Mouse (Mus musculus) layer of hippocampus, adult 8-10 months (tissue): ENCODE results near the gene Adra2b. TPM values are rescaled to one million over a fixed set of nuclear protein-coding genes. Genes with fewer than 3 reads are reported as not detected.

Source experiments
- DNase-seq, 2 experiments: peaks; one replicate each; pipeline ENCODE4 v3.0.0; 2022; ENCODE audit warnings: low spot score in 2 of 2
- total RNA-seq, 4 experiments: library from RNA; stranded (reverse); gene quantifications; 2 replicates each; pipeline ENCODE4 v1.2.4; 2022

The Adra2b gene
- total RNA-seq, 4 experiments from 2014 or later = 0.09 to 0.41 (median 0.12) TPM; not detected in 1

DNA sequence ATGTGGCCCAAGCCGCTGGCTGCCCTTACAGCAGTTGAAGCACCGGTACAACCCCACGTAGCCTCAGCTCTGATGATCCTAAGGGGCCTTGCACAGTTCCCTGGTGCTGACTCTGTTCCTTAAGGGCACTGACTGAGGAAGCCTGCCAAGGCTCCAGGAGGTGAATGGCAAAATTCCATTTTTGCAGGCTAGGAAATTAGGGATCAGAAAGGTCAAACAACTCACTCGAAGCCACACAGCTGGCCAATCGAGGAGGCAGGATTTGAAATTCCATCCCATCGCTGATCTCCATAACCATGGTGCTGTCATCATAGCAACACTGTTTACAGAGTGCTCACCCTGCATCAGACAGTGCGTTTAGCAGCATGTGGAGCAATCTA is 15.6 kb downstream of the Adra2b start:
- DNase-seq = no peak

- DNase-seq = no peak
Observed at GRCm38 (mm10) chr2:127379250-127379649, 16.2 kb downstream of the Adra2b start.

DNA sequence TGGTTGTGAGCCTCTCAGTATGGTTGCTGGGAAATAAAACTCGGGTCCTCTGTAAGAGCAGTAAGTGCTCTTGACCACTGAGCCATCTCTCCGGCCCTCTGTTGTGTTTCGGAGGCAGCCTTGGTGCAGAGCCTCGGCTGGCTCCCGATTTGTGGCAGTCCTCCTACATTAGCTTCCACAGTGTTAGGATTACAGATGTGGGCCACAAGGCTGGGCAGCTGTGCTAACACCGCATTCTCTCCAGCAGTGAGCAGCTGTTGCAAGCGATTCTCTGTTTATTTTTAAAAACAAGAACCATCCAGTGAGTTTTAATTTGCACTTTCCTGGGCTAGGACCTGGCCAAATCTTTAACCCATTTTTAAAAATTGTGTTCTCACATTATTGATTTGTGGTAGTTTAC is 20.9 kb downstream of the Adra2b start:
- no peak for DNase-seq

- DNase-seq = no peak
Observed at GRCm38 (mm10) chr2:127387521-127387920, 24.5 kb downstream of the Adra2b start.

- DNase-seq = no peak
Observed at GRCm38 (mm10) chr2:127390352-127390751, 27.3 kb downstream of the Adra2b start.

DNA sequence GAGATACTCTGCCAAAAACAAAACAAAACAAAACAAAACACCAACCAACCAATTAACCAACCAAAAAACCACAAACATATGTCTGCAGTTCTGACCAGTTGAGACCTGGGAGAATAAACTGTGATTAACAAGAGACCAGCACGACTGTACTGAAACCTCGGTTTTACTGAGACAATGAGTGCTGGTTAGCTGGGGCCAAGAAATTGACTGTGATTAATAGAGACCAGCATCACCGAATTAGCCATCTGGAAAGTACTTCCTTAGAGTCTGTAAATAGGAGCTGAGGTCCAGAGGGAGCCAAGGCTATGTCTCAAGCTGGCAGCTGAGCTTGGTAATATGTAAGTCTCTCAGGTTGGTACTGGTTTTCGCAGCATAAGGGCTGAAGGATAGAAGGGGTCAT is 27.8 kb downstream of the Adra2b start:
- DNase-seq = no peak

- DNase-seq = no peak
Observed at GRCm38 (mm10) chr2:127391323-127391722, 28.3 kb downstream of the Adra2b start.

GRCm38 (mm10) chr2:127394606-127395161 is 31.7 kb downstream of the Adra2b start:
- DNase-seq = no peak

DNA sequence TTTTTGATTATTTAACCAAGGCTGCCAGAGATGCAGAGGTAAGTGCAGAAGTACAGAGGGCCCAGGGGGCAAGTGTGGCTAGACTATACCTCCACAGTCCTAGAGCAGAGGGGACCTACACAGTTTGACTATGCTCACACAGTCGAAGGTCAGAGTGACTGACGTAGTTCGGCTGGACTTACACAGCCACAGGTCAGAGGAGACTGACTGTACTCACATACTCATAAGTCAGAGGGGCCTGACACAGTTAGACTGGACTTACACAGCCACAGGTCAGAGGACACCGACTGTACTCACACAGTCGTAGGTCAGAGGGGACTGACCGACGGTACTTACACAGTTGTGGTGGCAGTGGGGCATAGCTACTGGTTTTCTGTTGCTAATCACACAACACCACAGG is 35.7 kb downstream of the Adra2b start:
- DNase-seq = no peak

GRCm38 (mm10) chr2:127411126-127411525 is 48.1 kb downstream of the Adra2b start:
- DNase-seq = no peak

DNA sequence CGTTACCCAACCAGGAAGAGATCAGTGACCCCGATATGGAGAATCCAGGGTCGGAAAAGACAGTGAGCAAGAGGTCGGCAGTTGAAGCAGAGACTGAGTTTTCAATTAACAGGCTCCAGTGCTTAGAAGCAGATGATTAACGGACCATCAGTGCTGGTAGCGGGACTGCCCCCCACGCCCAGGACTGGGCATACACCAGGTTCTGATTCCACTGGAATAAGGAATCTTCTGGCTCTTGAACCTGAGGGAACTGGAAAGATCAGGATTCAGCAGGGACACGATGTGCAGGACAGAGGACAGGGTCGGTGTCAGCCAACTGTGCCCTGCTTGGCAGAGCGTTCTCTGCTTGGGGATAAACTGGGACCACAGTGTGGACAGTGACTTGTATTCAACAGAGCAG is 52.8 kb downstream of the Adra2b start:
- DNase-seq = no peak

DNA sequence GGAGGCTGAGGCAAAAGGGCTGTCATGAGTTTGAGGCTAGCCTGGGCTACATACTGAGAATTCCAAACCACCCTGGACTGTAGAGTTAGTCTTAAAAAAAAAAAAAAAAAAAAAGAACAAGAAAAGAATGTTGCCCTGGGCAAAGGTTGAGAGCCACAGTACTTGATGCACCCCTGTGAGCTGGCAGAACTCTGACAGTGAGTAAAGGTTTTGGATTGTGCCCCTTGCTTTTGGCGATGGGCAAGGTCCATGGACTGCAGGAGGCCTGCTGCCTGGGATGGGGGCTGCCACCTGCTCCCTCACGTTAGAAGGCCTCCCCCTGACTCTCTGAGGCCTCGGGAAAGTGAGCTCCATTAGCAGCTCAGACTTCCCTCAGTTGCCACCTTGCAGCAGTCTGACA is 53.7 kb downstream of the Adra2b start:
- DNase-seq = no peak

Other genes with a start within 250 kb of the Adra2b start
- gene Ncaph, start 229.3 kb upstream of the Adra2b start, total RNA-seq = 1 to 10 TPM in 3 of 4 experiments, under 1 TPM in 1; 0.89 to 2.0 (median 1.5) TPM
- 1 to 10 TPM; 1.9 to 6.6 (median 4.2) TPM for gene Itpripl1, start 219.8 kb upstream of the Adra2b start, total RNA-seq
- gene 1810024B03Rik, start 154.9 kb upstream of the Adra2b start, total RNA-seq = 1 to 10 TPM in 1 of 4 experiments, under 1 TPM in 3; 0.76 to 1.2 (median 0.88) TPM
- gene Snrnp200, start 154.8 kb upstream of the Adra2b start, total RNA-seq = 100 to 1,000 TPM in 1 of 4 experiments, 10 to 100 TPM in 3; 91.8 to 100 (median 96.5) TPM
- gene Ciao1, start 115.4 kb upstream of the Adra2b start, total RNA-seq = 10 to 100 TPM; 73.1 to 81.0 (median 77.0) TPM
- gene Tmem127, start 115.3 kb upstream of the Adra2b start, total RNA-seq = 10 to 100 TPM; 69.4 to 75.6 (median 72.4) TPM
- gene Stard7, start 93.0 kb upstream of the Adra2b start, total RNA-seq = 100 to 1,000 TPM; 100 to 119 (median 107) TPM
- 1 to 10 TPM in 3 of 4 experiments, under 1 TPM in 1; 0.99 to 1.6 (median 1.2) TPM for gene Dusp2, start 27.0 kb upstream of the Adra2b start, total RNA-seq
- gene Astl, start 24.6 kb upstream of the Adra2b start, total RNA-seq = not detected
- under 1 TPM in 2 of 4 experiments, not detected in 2; 0.13 to 0.27 TPM for gene Gpat2, start 62.0 kb downstream of the Adra2b start, total RNA-seq
- gene Fahd2a, start 81.4 kb downstream of the Adra2b start, total RNA-seq = 10 to 100 TPM; 17.9 to 21.1 (median 19.8) TPM
- 10 to 100 TPM; 74.3 to 80.1 (median 78.6) TPM for gene Kcnip3, start 158.9 kb downstream of the Adra2b start, total RNA-seq
- under 1 TPM in 3 of 4 experiments, not detected in 1; 0.09 to 0.39 (median 0.18) TPM for gene Prom2, start 178.3 kb downstream of the Adra2b start, total RNA-seq
- gene Zfp661, start 223.9 kb downstream of the Adra2b start, total RNA-seq = 1 to 10 TPM; 7.1 to 8.6 (median 7.8) TPM
- 100 to 1,000 TPM in 2 of 4 experiments, 10 to 100 TPM in 2; 88.6 to 107 (median 96.5) TPM for gene Mrps5, start 224.0 kb downstream of the Adra2b start, total RNA-seq